8 mouse cellular contexts compared by ENCODE assay signal in the genomic region with DNA sequence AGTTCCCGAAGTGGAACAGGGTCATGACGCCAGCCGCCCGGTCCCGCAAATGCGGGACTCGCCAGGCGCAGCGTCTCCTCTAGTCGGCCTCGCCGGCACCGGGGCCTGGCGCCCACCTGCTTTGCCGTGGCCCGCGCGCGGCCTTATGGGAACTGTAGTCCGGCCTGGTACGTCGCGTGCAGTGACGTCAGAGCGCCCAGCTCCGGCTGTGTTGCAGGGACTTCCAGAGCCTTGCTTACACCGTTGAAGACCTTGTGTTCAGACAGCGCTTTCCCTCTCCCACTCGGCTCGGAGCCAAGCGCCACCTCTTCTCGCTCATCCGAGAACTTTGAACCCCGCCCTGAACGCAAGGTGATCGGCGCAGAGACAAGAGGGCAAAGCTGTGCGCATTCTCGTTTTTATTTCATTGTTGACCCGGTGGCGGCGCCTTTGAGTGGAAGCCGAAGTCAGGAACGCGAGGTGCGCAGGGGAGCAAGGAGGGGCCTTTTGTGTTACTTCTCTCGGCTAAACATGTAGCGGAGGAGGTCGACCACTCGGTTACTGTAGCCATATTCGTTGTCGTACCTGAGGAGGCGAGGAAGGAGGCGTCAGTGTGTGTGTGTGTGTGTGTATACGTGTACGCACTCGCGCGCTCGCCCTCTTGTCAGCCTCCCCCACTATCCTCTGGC. TPM values are rescaled to one million over a fixed set of nuclear protein-coding genes. Genes with fewer than 3 reads are reported as not detected.
DNase-seq lines count a peak whose midpoint lies in the region; ATAC-seq lines count a peak whose summit lies in the region.

A gene (minus strand): TSS at position 145 of the 668 bp plus-strand sequence.

- peak within 1 kb of the TSS; percentile 94 for H3K4me2 ChIP-seq in heart, embryonic 14.5 days (ENCODE audit: low read length)
- peak within 1 kb of the TSS; percentile 92 for H3K4me2 ChIP-seq in liver, embryonic 13.5 days
- H3K4me2 ChIP-seq in stomach, embryonic 16.5 days (ENCODE audit: low read depth, low read length): peak within 1 kb of the TSS; percentile 60

- H3K27me3 ChIP-seq in heart, embryonic 14.5 days (ENCODE audit: control insufficient read depth, insufficient read depth, low read length): no peaks in the 10 kb centered on the region
- H3K27me3 ChIP-seq in liver, embryonic 13.5 days: no peaks in the 10 kb centered on the region
- H3K27me3 ChIP-seq in stomach, embryonic 16.5 days (ENCODE audit: control insufficient read depth, insufficient read depth, low read length): no peaks in the 10 kb centered on the region

- peak; percentile 97 for ATAC-seq in CD4-positive, CD25-positive, alpha-beta regulatory T cell, adult 4 months
- peak; percentile 96 for ATAC-seq in heart, embryonic 14.5 days (ENCODE audit: insufficient number of reproducible peaks, insufficient read depth, low FRiP score, low read depth)
- peak; percentile 94 for ATAC-seq in liver, embryonic 13.5 days (ENCODE audit: low read depth)
- peak; percentile 97 for ATAC-seq in stomach, embryonic 16.5 days (ENCODE audit: insufficient read depth, low FRiP score)

- peak; percentile 75 for DNase-seq in c-Kit-negative CD71-positive TER-119-positive erythroid progenitor cells, embryonic 14.5 days (ENCODE audit: low read depth, low spot score)
- DNase-seq in fibroblast of lung, adult 2 months (ENCODE audit: low read depth): peak; percentile 80
- DNase-seq in kidney, postnatal 14 days: peak; percentile 98
- peak; percentile 89 for DNase-seq in liver, embryonic 13.5 days
- DNase-seq in neural tube, embryonic 10.5 days (ENCODE audit: extremely low spot score, low spot score): peak; percentile 95

- under 1% methylated on average over 58 of the region's 60 CpGs for WGBS in heart, embryonic 14.5 days
- under 1% methylated on average over 59 of the region's 60 CpGs for WGBS in liver, embryonic 13.5 days (ENCODE audit: insufficient replicate concordance)
- under 1% methylated on average over 60 of the region's 60 CpGs for WGBS in stomach, embryonic 16.5 days

- H3K4me1 ChIP-seq in heart, embryonic 14.5 days (ENCODE audit: control insufficient read depth in 2 of 2, insufficient read depth in 2 of 2, low read length in 2 of 2): peaks cover 4 to 17% of the 10 kb centered on the region in 2 experiments
- H3K4me1 ChIP-seq in liver, embryonic 13.5 days (replicated peaks): peaks cover 30% of the 10 kb centered on the region
- H3K4me1 ChIP-seq in stomach, embryonic 16.5 days (ENCODE audit: control insufficient read depth, insufficient read depth, low read length): peaks cover 16% of the 10 kb centered on the region

- H3K36me3 ChIP-seq in heart, embryonic 14.5 days (ENCODE audit: control insufficient read depth, insufficient read depth, low read length): peaks cover 41% of the 10 kb centered on the region
- peaks cover 39% of the 10 kb centered on the region for H3K36me3 ChIP-seq in liver, embryonic 13.5 days
- H3K36me3 ChIP-seq in stomach, embryonic 16.5 days (ENCODE audit: control insufficient read depth, insufficient read depth, low read length): peaks cover 4% of the 10 kb centered on the region; the same call in 1 of the 2 replicates

- peak within 1 kb of the TSS; percentile 93 for H3K9ac ChIP-seq in heart, embryonic 14.5 days (ENCODE audit: low read length)
- peak within 1 kb of the TSS; percentile 87 for H3K9ac ChIP-seq in liver, embryonic 13.5 days
- peak within 1 kb of the TSS; percentile 88 for H3K9ac ChIP-seq in stomach, embryonic 16.5 days (ENCODE audit: low read length)

- no peaks in the 10 kb centered on the region for H3K9me3 ChIP-seq in heart, embryonic 14.5 days (ENCODE audit: control insufficient read depth, low read length)
- H3K9me3 ChIP-seq in liver, embryonic 13.5 days (replicated peaks): no peaks in the 10 kb centered on the region
- no peaks in the 10 kb centered on the region for H3K9me3 ChIP-seq in stomach, embryonic 16.5 days (replicated peaks; ENCODE audit: control insufficient read depth, low read length)

- H3K4me3 ChIP-seq in heart, embryonic 14.5 days (ENCODE audit: control insufficient read depth in 1 of 2, insufficient read depth in 1 of 2, low read depth in 1 of 2, low read length in 2 of 2): peak within 1 kb of the TSS; percentile 76 to 89
- H3K4me3 ChIP-seq in liver, embryonic 13.5 days (replicated peaks): peak within 1 kb of the TSS; percentile 77
- peak within 1 kb of the TSS; percentile 69 for H3K4me3 ChIP-seq in stomach, embryonic 16.5 days (replicated peaks; ENCODE audit: low read length)

- peak within 1 kb of the TSS; percentile 60 to 84 for H3K27ac ChIP-seq in heart, embryonic 14.5 days (replicated peaks in 1 of 2; ENCODE audit: control insufficient read depth in 1 of 2, insufficient read depth in 1 of 2, low read depth in 2 of 2, low read length in 2 of 2)
- H3K27ac ChIP-seq in liver, embryonic 13.5 days: peak within 1 kb of the TSS; percentile 92
- peak within 1 kb of the TSS; percentile 86 for H3K27ac ChIP-seq in stomach, embryonic 16.5 days (ENCODE audit: low read length)

RNA-seq across cellular contexts. Expression of the gene that starts here (rescaled TPM):
- polyA plus RNA-seq in CD4-positive, CD25-positive, alpha-beta regulatory T cell, adult 4 months (2017; shearing (Covaris generic)): 10 to 100 TPM; 60.5 to 65.0 TPM
- polyA plus RNA-seq in heart, embryonic 14.5 days (2014; fragmentation: Nextera tagmentation; extraction: Ambion mirVana): 205 and 215 TPM in 2 replicates
- polyA plus RNA-seq in liver, embryonic 13.5 days (2015; fragmentation: Nextera tagmentation; extraction: Ambion mirVana): 108 and 121 TPM in 2 replicates
- polyA plus RNA-seq in stomach, embryonic 16.5 days (2015; fragmentation: Nextera tagmentation; extraction: Ambion mirVana): 215 and 232 TPM in 2 replicates

Comparison
In these comparisons a context has a peak if more than half of its experiments do, and no peak if none do; other contexts are left out.
1. Peak in every context shown above with its lines: DNase-seq, ATAC-seq, H3K4me3 ChIP-seq and H3K27ac ChIP-seq.